Mouse (Mus musculus): ENCODE data around the gene Rsph9. TPM values are rescaled to one million over a fixed set of nuclear protein-coding genes. Genes with fewer than 3 reads are reported as not detected.

Rsph9 gene
- polyA plus RNA-seq (2012; rRNA removed), result 1.2 and 2.6 TPM in 2 replicates

DNA sequence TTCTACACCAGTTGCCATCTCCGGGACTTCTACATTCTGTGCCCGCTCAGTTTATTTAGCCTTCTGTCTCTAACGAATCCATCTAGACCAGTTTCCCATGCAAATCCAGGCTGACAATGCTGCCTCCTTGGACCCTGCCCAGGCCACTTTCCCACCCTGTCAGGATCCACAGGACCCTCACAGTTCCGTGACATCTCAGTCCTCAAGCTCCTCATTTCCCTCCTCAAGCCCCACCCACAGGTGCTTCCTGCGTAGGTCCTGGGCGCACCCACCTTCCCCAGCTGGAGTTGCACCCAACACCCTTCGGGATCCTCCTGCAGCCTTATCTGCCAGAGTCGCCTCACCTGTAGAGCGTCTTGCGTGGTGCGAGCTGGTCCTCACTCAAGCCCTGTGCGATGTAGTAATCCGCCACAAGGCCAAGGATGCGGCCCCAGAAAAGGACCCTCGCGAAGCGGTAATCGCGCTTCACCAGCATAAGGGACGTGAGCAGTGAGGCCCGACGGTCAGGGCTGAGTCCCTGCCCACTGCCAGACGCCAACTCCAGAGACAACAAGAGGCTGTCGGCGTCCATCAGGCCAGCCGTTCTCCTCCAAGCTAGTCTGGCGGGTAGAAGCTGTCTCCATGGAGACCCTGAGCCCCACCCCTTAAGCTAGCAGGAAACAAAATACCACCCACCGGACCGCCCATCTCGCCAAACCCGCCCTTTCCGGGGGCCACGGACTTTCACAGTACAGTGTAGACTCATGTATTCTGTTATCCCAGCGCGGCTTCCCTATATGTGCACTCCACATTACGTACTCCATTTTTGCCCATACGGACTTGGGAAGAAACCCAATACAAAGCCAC is at the start of gene Rsph9:
Gene Rsph9, minus strand, starts transcription at position 639 of the 846 bp plus-strand sequence.
- H3K27me3 ChIP-seq (ENCODE audit: control insufficient read depth, insufficient read depth, low read length), result no peaks in the 10 kb centered on the region
- H3K4me3 ChIP-seq (ENCODE audit: control insufficient read depth, insufficient read depth, low read length), result peak within 1 kb of the TSS; percentile 44
- H3K4me1 ChIP-seq (replicated peaks; ENCODE audit: control insufficient read depth, insufficient read depth, low read length), result peaks cover 10% of the 10 kb centered on the region
- 7% methylated on average over 37 of the region's 37 CpGs for WGBS
- TF ChIP-seq POLR2A (IDR thresholded peaks at IDR 0.05; ENCODE audit: control insufficient read depth, extremely low read depth, insufficient read depth, low read length, poor library complexity) (no peak), CTCF (IDR thresholded peaks at IDR 0.05; ENCODE audit: borderline replicate concordance, control insufficient read depth, extremely low read depth, insufficient read depth, low read length, poor library complexity) (no peak)
- no peak within 1 kb of the TSS for H3K27ac ChIP-seq (ENCODE audit: control insufficient read depth, insufficient read depth, low read length)
- peaks cover 20% of the 10 kb centered on the region for H3K36me3 ChIP-seq (ENCODE audit: control insufficient read depth, insufficient read depth, low read length)
- DNase-seq, result peak; percentile 75

DNA sequence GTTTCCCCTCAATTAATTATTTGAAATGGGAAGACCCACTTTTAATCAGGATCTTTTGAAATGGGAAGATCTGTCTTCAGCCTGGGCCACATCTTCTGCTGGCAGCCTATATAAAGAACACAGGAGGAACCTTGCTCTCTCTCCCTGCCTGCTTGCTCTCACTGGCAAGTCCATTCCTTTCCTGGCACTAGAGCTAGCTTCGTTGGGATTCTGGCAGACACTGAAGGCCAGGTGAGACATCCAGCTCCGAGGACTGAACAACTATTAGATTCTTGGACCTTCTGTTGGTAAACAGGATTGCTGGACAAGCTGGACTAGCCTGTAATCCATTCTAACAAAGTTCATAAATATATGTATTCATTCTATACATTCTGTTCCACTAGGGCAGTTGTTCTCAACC is 44.8 kb upstream of the Rsph9 start:
- DNase-seq, result no peak
- Histone ChIP-seq H3K4me1 (replicated peaks; ENCODE audit: control insufficient read depth, insufficient read depth, low read length) (no peaks in the 10 kb centered on the region), H3K36me3 (ENCODE audit: control insufficient read depth, insufficient read depth, low read length) (peaks cover 79% of the 10 kb centered on the region), H3K27me3 (ENCODE audit: control insufficient read depth, insufficient read depth, low read length) (no peaks in the 10 kb centered on the region), H3K27ac (ENCODE audit: control insufficient read depth, insufficient read depth, low read length) (no peak overlapping the region), H3K4me3 (ENCODE audit: control insufficient read depth, insufficient read depth, low read length) (no peak overlapping the region)
- TF ChIP-seq CTCF (IDR thresholded peaks at IDR 0.05; ENCODE audit: borderline replicate concordance, control insufficient read depth, extremely low read depth, insufficient read depth, low read length, poor library complexity), result no peak
- TF ChIP-seq POLR2A (IDR thresholded peaks at IDR 0.05; ENCODE audit: control insufficient read depth, extremely low read depth, insufficient read depth, low read length, poor library complexity), result no peak
- WGBS, result 95% methylated on average over 2 of the region's 2 CpGs

DNA sequence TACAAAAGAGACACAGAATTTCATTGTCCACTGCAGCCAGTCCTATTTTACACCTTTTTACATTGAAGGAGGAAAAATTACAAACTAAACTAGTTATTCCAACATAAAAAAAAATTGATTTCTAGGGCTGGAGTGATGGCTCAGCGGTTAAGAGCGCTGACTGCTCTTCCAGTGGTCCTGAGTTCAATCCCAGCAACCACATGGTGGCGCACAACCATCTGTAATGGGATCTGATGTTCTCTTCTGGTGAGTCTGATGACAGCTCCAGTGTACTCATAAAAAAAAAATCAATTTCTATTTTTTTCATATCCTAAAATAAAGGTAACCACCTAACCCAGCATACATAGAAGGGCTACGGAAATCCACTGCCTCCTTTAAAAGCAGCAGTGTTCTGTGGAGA is 38.3 kb upstream of the Rsph9 start:
- no peak for DNase-seq
- WGBS, result 96% methylated on average over 4 of the region's 4 CpGs
- TF ChIP-seq CTCF (IDR thresholded peaks at IDR 0.05; ENCODE audit: borderline replicate concordance, control insufficient read depth, extremely low read depth, insufficient read depth, low read length, poor library complexity) (no peak), POLR2A (IDR thresholded peaks at IDR 0.05; ENCODE audit: control insufficient read depth, extremely low read depth, insufficient read depth, low read length, poor library complexity) (no peak)
- H3K4me3 ChIP-seq (ENCODE audit: control insufficient read depth, insufficient read depth, low read length), result no peak overlapping the region
- no peaks in the 10 kb centered on the region for H3K27me3 ChIP-seq (ENCODE audit: control insufficient read depth, insufficient read depth, low read length)
- no peak overlapping the region for H3K27ac ChIP-seq (ENCODE audit: control insufficient read depth, insufficient read depth, low read length)
- H3K36me3 ChIP-seq (ENCODE audit: control insufficient read depth, insufficient read depth, low read length), result peaks cover 90% of the 10 kb centered on the region
- H3K4me1 ChIP-seq (replicated peaks; ENCODE audit: control insufficient read depth, insufficient read depth, low read length), result no peaks in the 10 kb centered on the region

DNA sequence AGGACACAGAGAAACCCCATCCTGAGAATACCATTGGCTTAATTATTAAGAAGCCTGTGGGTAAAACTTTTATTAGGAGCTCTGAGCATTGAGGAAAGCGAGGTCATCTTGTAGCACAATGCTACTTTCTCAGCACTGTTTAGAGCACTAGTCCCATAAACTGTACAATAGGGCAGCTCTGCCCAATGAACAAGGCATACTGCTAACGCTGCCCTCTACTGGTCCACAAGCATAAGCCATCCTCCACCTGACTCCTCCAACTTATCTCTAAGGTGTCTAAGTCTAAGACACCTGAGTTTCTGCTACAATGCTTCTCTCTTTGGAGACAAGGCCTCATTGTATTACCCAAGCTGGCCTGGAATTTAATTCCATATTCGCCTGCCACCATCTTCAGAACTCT is 26.5 kb upstream of the Rsph9 start:
- H3K36me3 ChIP-seq (ENCODE audit: control insufficient read depth, insufficient read depth, low read length), result peaks cover 40% of the 10 kb centered on the region
- H3K27ac ChIP-seq (ENCODE audit: control insufficient read depth, insufficient read depth, low read length), result no peak overlapping the region
- no peak overlapping the region for H3K4me3 ChIP-seq (ENCODE audit: control insufficient read depth, insufficient read depth, low read length)
- peak; percentile 46 for DNase-seq
- 83% methylated on average over 3 of the region's 3 CpGs for WGBS
- H3K4me1 ChIP-seq (replicated peaks; ENCODE audit: control insufficient read depth, insufficient read depth, low read length), result peaks cover 9% of the 10 kb centered on the region
- no peaks in the 10 kb centered on the region for H3K27me3 ChIP-seq (ENCODE audit: control insufficient read depth, insufficient read depth, low read length)
- TF ChIP-seq CTCF (IDR thresholded peaks at IDR 0.05; ENCODE audit: borderline replicate concordance, control insufficient read depth, extremely low read depth, insufficient read depth, low read length, poor library complexity), result no peak
- TF ChIP-seq POLR2A (IDR thresholded peaks at IDR 0.05; ENCODE audit: control insufficient read depth, extremely low read depth, insufficient read depth, low read length, poor library complexity), result no peak

DNA sequence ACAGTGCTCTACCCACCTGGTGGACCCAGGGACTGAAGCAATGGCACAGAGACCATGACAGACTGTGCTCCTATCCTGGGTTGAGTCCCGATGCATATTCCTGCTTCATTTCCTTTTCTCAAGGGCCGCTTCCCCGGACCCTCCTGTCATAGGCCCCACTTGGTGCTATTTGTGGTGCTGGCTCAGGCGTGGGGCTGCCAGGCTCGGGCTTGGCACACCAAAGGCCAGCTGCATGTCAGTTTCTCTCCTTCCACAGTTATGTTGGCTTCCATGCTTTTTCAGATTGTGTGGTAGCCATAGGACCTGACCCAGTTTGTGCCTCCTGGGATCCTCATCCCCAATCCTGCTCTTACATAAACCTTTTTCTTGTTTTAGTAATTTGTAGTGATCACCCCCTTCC is 24.8 kb upstream of the Rsph9 start:
- TF ChIP-seq POLR2A (IDR thresholded peaks at IDR 0.05; ENCODE audit: control insufficient read depth, extremely low read depth, insufficient read depth, low read length, poor library complexity) (no peak), CTCF (IDR thresholded peaks at IDR 0.05; ENCODE audit: borderline replicate concordance, control insufficient read depth, extremely low read depth, insufficient read depth, low read length, poor library complexity) (no peak)
- no peak for DNase-seq
- 92% methylated on average over 5 of the region's 5 CpGs for WGBS
- Histone ChIP-seq H3K4me3 (ENCODE audit: control insufficient read depth, insufficient read depth, low read length) (no peak overlapping the region), H3K27me3 (ENCODE audit: control insufficient read depth, insufficient read depth, low read length) (no peaks in the 10 kb centered on the region), H3K4me1 (replicated peaks; ENCODE audit: control insufficient read depth, insufficient read depth, low read length) (peaks cover 15% of the 10 kb centered on the region), H3K36me3 (ENCODE audit: control insufficient read depth, insufficient read depth, low read length) (peaks cover 43% of the 10 kb centered on the region), H3K27ac (ENCODE audit: control insufficient read depth, insufficient read depth, low read length) (no peak overlapping the region)

DNA sequence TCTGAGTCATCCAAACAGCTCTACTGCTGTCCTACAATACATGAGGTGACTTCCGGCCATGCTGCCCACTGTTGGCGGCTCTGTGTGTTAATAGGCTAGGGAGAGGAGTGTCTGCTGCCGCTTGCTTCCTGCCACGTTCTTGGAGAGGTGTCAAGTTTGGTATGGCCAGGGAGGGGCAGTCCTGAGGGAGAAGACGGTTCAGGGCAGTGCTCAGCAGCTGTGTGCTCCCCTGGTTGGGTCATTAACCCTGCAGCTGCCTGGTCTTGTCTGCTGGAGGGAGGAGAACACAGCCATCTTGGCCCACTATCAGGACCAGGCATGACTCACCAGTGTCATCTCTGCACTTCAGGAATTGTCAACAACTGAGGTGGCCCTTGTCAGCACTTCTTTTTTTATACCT is 24.3 kb upstream of the Rsph9 start:
- DNase-seq, result no peak
- no peak for TF ChIP-seq CTCF (IDR thresholded peaks at IDR 0.05; ENCODE audit: borderline replicate concordance, control insufficient read depth, extremely low read depth, insufficient read depth, low read length, poor library complexity)
- TF ChIP-seq POLR2A (IDR thresholded peaks at IDR 0.05; ENCODE audit: control insufficient read depth, extremely low read depth, insufficient read depth, low read length, poor library complexity), result no peak
- peaks cover 16% of the 10 kb centered on the region for H3K4me1 ChIP-seq (replicated peaks; ENCODE audit: control insufficient read depth, insufficient read depth, low read length)
- no peak overlapping the region for H3K4me3 ChIP-seq (ENCODE audit: control insufficient read depth, insufficient read depth, low read length)
- WGBS, result 74% methylated on average over 5 of the region's 5 CpGs
- no peak overlapping the region for H3K27ac ChIP-seq (ENCODE audit: control insufficient read depth, insufficient read depth, low read length)
- peaks cover 43% of the 10 kb centered on the region for H3K36me3 ChIP-seq (ENCODE audit: control insufficient read depth, insufficient read depth, low read length)
- H3K27me3 ChIP-seq (ENCODE audit: control insufficient read depth, insufficient read depth, low read length), result no peaks in the 10 kb centered on the region

All from thymus, adult 2 months (tissue).